ENCODE assay signal across 10 mouse cellular contexts in the genomic region with DNA sequence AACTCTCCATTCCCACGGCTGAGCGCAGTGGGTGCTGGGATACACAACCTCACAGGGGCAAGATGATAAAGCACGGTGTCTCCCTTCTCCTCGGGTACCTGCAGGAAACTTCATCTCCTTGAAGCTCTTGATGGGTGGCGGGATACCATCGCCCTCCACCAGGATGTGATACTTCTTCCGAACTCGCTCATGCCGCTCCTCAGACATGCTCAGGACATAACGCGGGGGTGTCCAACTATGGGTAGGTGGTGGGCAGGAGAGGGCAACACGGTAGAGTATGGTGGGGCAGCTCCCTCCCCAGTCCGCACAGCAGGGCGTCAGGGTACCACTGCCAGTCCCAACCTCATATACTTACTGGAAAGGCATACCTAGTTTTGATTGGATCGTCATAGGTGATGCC. TPM values are rescaled to one million over a fixed set of nuclear protein-coding genes. Genes with fewer than 3 reads are reported as not detected.
A peak's percentile ranks its signal among the peaks of the same experiment; 100 is the strongest.
DNase-seq lines count a peak whose midpoint lies in the region; ATAC-seq and TF ChIP-seq lines count a peak whose summit lies in the region.
"Had no signal": no experiment of that assay in that cellular context is flagged by ENCODE, and none has a peak within 500 bp of the region (broad histone marks: within the 10 kb centered on the region; RNA-seq: fewer than 3 reads in every experiment).

No protein-coding gene starts in this region.

- H3K4me1 ChIP-seq in cerebellum, adult 2 months (ENCODE audit: control insufficient read depth, insufficient read depth, low read length): peaks cover 7% of the 10 kb centered on the region
- peaks cover 3% of the 10 kb centered on the region; the same call in 1 of the 2 replicates for H3K4me1 ChIP-seq in lung, postnatal 0 days (ENCODE audit: insufficient read depth, low read depth, low read length)
- peaks cover 15% of the 10 kb centered on the region for H3K4me1 ChIP-seq in limb, embryonic 15.5 days
- peaks cover 12% of the 10 kb centered on the region for H3K4me1 ChIP-seq in stomach, embryonic 16.5 days (ENCODE audit: control insufficient read depth, insufficient read depth, low read length)

- no peak for TF ChIP-seq POLR2A in cerebellum, adult 2 months (IDR thresholded peaks at IDR 0.05; ENCODE audit: borderline replicate concordance, insufficient read depth, low read length)

- H3K36me3 ChIP-seq in lung, postnatal 0 days (ENCODE audit: insufficient read depth, low read length): peaks cover 27% of the 10 kb centered on the region; the same call in 1 of the 2 replicates
- peaks cover 70% of the 10 kb centered on the region for H3K36me3 ChIP-seq in limb, embryonic 15.5 days
- peaks cover 32% of the 10 kb centered on the region for H3K36me3 ChIP-seq in stomach, embryonic 16.5 days (ENCODE audit: control insufficient read depth, insufficient read depth, low read length)

- H3K4me2 ChIP-seq in lung, postnatal 0 days (replicated peaks; ENCODE audit: low read depth, low read length): peak overlapping the region; percentile 85; the same call in 1 of the 2 replicates
- H3K4me2 ChIP-seq in limb, embryonic 15.5 days: peak overlapping the region; percentile 91
- H3K4me2 ChIP-seq in stomach, embryonic 16.5 days (ENCODE audit: low read depth, low read length): peak overlapping the region; percentile 86

- no peak overlapping the region for H3K9ac ChIP-seq in lung, postnatal 0 days (replicated peaks; ENCODE audit: low read depth)
- H3K9ac ChIP-seq in limb, embryonic 15.5 days: no peak overlapping the region
- peak overlapping the region; percentile 84; the same call in 1 of the 2 replicates for H3K9ac ChIP-seq in stomach, embryonic 16.5 days (ENCODE audit: low read length)

- TF ChIP-seq EP300 in lung, postnatal 0 days (IDR thresholded peaks at IDR 0.05): no peak

- H3K27me3 ChIP-seq in cerebellum, adult 2 months (ENCODE audit: control insufficient read depth, insufficient read depth, low read length): no peaks in the 10 kb centered on the region
- no peaks in the 10 kb centered on the region for H3K27me3 ChIP-seq in lung, postnatal 0 days (replicated peaks; ENCODE audit: insufficient read depth, low read length)
- H3K27me3 ChIP-seq in limb, embryonic 15.5 days: no peaks in the 10 kb centered on the region
- H3K27me3 ChIP-seq in stomach, embryonic 16.5 days (ENCODE audit: control insufficient read depth, insufficient read depth, low read length): no peaks in the 10 kb centered on the region

- DNase-seq in cerebellum, adult 2 months: no peak
- DNase-seq in cerebellum, postnatal 36 days: no peak
- DNase-seq in lung, postnatal 0 days (ENCODE audit: low spot score): no peak
- no peak for DNase-seq in lung, adult 18-20 months
- no peak for DNase-seq in right cerebral cortex, adult 18-20 months
- no peak for DNase-seq in left cerebral cortex, adult 18-20 months (ENCODE audit: low spot score in 2 of 2)
- DNase-seq: kidney, adult 18-20 months; retina, postnatal 1 day had no signal

- H3K27ac ChIP-seq in cerebellum, adult 2 months (ENCODE audit: insufficient read depth, low read length): no peak overlapping the region
- H3K27ac ChIP-seq in lung, postnatal 0 days (ENCODE audit: low read length): no peak overlapping the region
- H3K27ac ChIP-seq in limb, embryonic 15.5 days: no peak overlapping the region
- H3K27ac ChIP-seq in stomach, embryonic 16.5 days (ENCODE audit: low read length): no peak overlapping the region

- ATAC-seq in lung, postnatal 0 days: no peak
- no peak for ATAC-seq in limb, embryonic 15.5 days (ENCODE audit: insufficient number of reproducible peaks, low FRiP score, low TSS enrichment, low read depth)
- ATAC-seq in stomach, embryonic 16.5 days (ENCODE audit: insufficient read depth, low FRiP score): no peak

- WGBS in cerebellum, adult 2 months: 89% methylated on average over 15 of the region's 15 CpGs
- 90% methylated on average over 15 of the region's 15 CpGs for WGBS in lung, postnatal 0 days
- WGBS in limb, embryonic 15.5 days: 94% methylated on average over 15 of the region's 15 CpGs
- WGBS in stomach, embryonic 16.5 days: 94% methylated on average over 15 of the region's 15 CpGs

- H3K4me3 ChIP-seq in cerebellum, adult 2 months (replicated peaks; ENCODE audit: insufficient read depth, low read depth, low read length): peak overlapping the region; percentile 84
- no peak overlapping the region for H3K4me3 ChIP-seq in lung, postnatal 0 days (ENCODE audit: low read depth, low read length)
- H3K4me3 ChIP-seq in limb, embryonic 15.5 days: peak overlapping the region; percentile 83
- H3K4me3 ChIP-seq in stomach, embryonic 16.5 days (replicated peaks; ENCODE audit: low read length): peak overlapping the region; percentile 95

- no peak for TF ChIP-seq CTCF in cerebellum, adult 2 months (IDR thresholded peaks at IDR 0.05; ENCODE audit: borderline replicate concordance, insufficient read depth, low read depth, low read length)
- TF ChIP-seq CTCF in lung, postnatal 0 days (IDR thresholded peaks at IDR 0.05): no peak

- H3K9me3 ChIP-seq in lung, postnatal 0 days (ENCODE audit: low read length): no peaks in the 10 kb centered on the region
- H3K9me3 ChIP-seq in limb, embryonic 15.5 days: no peaks in the 10 kb centered on the region
- no peaks in the 10 kb centered on the region for H3K9me3 ChIP-seq in stomach, embryonic 16.5 days (replicated peaks; ENCODE audit: control insufficient read depth, low read length)

RNA-seq across cellular contexts. Expression of a gene that starts 1.3 kb away (rescaled TPM):
- polyA plus RNA-seq in cerebellum, adult 2 months (2012; rRNA removed): 66.3 and 70.3 TPM in 2 replicates
- 35.3 and 36.8 TPM in 2 replicates for polyA plus RNA-seq in lung, postnatal 0 days (2015; fragmentation: Nextera tagmentation; extraction: Ambion mirVana)
- polyA plus RNA-seq in limb, embryonic 15.5 days (2015; fragmentation: Nextera tagmentation; extraction: Ambion mirVana): 56.1 and 56.7 TPM in 2 replicates
- 52.5 and 53.4 TPM in 2 replicates for polyA plus RNA-seq in stomach, embryonic 16.5 days (2015; fragmentation: Nextera tagmentation; extraction: Ambion mirVana)
- total RNA-seq in left cerebral cortex, adult 18-20 months (2021): 10 to 100 TPM; 52.2 to 62.0 TPM

RNA-seq across cellular contexts. Expression of a gene that starts 6.1 kb away (rescaled TPM):
- 9.3 and 9.8 TPM in 2 replicates for polyA plus RNA-seq in cerebellum, adult 2 months (2012; rRNA removed)
- 8.1 and 9.1 TPM in 2 replicates for polyA plus RNA-seq in lung, postnatal 0 days (2015; fragmentation: Nextera tagmentation; extraction: Ambion mirVana)
- polyA plus RNA-seq in limb, embryonic 15.5 days (2015; fragmentation: Nextera tagmentation; extraction: Ambion mirVana): 4.7 and 5.7 TPM in 2 replicates
- 4.7 and 4.9 TPM in 2 replicates for polyA plus RNA-seq in stomach, embryonic 16.5 days (2015; fragmentation: Nextera tagmentation; extraction: Ambion mirVana)
- 10 to 100 TPM in 1 of 2 experiments, 1 to 10 TPM in 1; 9.1 to 12.2 TPM for total RNA-seq in left cerebral cortex, adult 18-20 months (2021)

RNA-seq across cellular contexts. Expression of a gene that starts 21.7 kb away (rescaled TPM):
- polyA plus RNA-seq in cerebellum, adult 2 months (2012; rRNA removed): 66.8 and 67.2 TPM in 2 replicates
- 109 and 111 TPM in 2 replicates for polyA plus RNA-seq in lung, postnatal 0 days (2015; fragmentation: Nextera tagmentation; extraction: Ambion mirVana)
- polyA plus RNA-seq in limb, embryonic 15.5 days (2015; fragmentation: Nextera tagmentation; extraction: Ambion mirVana): 147 and 213 TPM in 2 replicates
- 240 and 243 TPM in 2 replicates for polyA plus RNA-seq in stomach, embryonic 16.5 days (2015; fragmentation: Nextera tagmentation; extraction: Ambion mirVana)
- total RNA-seq in left cerebral cortex, adult 18-20 months (2021): 100 to 1,000 TPM in 1 of 2 experiments, 10 to 100 TPM in 1; 91.7 to 101 TPM

RNA-seq across cellular contexts. Expression of a gene that starts 35.7 kb away (rescaled TPM):
- 127 and 128 TPM in 2 replicates for polyA plus RNA-seq in cerebellum, adult 2 months (2012; rRNA removed)
- polyA plus RNA-seq in lung, postnatal 0 days (2015; fragmentation: Nextera tagmentation; extraction: Ambion mirVana): 23.1 and 27.4 TPM in 2 replicates
- polyA plus RNA-seq in limb, embryonic 15.5 days (2015; fragmentation: Nextera tagmentation; extraction: Ambion mirVana): 34.8 and 35.4 TPM in 2 replicates
- polyA plus RNA-seq in stomach, embryonic 16.5 days (2015; fragmentation: Nextera tagmentation; extraction: Ambion mirVana): 26.1 and 30.1 TPM in 2 replicates
- 10 to 100 TPM; 77.0 to 81.8 TPM for total RNA-seq in left cerebral cortex, adult 18-20 months (2021)

RNA-seq across cellular contexts. Expression of a gene that starts 38.3 kb away (rescaled TPM):
- polyA plus RNA-seq in cerebellum, adult 2 months (2012; rRNA removed): 107 and 113 TPM in 2 replicates
- 112 and 113 TPM in 2 replicates for polyA plus RNA-seq in lung, postnatal 0 days (2015; fragmentation: Nextera tagmentation; extraction: Ambion mirVana)
- polyA plus RNA-seq in limb, embryonic 15.5 days (2015; fragmentation: Nextera tagmentation; extraction: Ambion mirVana): 214 and 263 TPM in 2 replicates
- 162 and 167 TPM in 2 replicates for polyA plus RNA-seq in stomach, embryonic 16.5 days (2015; fragmentation: Nextera tagmentation; extraction: Ambion mirVana)
- total RNA-seq in left cerebral cortex, adult 18-20 months (2021): 100 to 1,000 TPM; 133 to 142 TPM
